Mouse (Mus musculus) liver, embryonic 14.5 days (tissue): Measurements from ENCODE around the gene Rnf121. TPM values are rescaled to one million over a fixed set of nuclear protein-coding genes. Genes with fewer than 3 reads are reported as not detected.

Source experiments
- ATAC-seq: fragments of 200-750 bp; cut with Nextera tagmentation; 2 replicates; pipeline ENCODE4 v1.8.0; 2017; ENCODE audit warnings: moderate number of reproducible peaks, mild to moderate bottlenecking, moderate library complexity; ENCODE audit not compliant: insufficient read depth
- DNase-seq, 3 experiments: peaks; one replicate each; pipeline ENCODE4 v3.0.0-alpha.2; 2012 to 2013; ENCODE audit warnings: low read depth in 3 of 3, low spot score in 3 of 3
- H3K27ac ChIP-seq: fragments of 300-500 bp; sonication (generic); 2 replicates; pipeline ENCODE4 v1.5.1; 2014; ENCODE audit warnings: moderate library complexity, mild to moderate bottlenecking, control low read depth, inconsistent platforms
- H3K27me3 ChIP-seq: fragments of 300-500 bp; sonication (generic); 2 replicates; pipeline ENCODE4 v1.6.1; 2014; ENCODE audit warnings: mild to moderate bottlenecking, low read length, moderate library complexity; ENCODE audit not compliant: control insufficient read depth, insufficient read depth
- H3K36me3 ChIP-seq: fragments of 300-500 bp; sonication (generic); replicated peaks from 2 replicates; pipeline ENCODE4 v1.6.1; 2014; ENCODE audit warnings: low read depth; ENCODE audit not compliant: control insufficient read depth, insufficient read depth
- H3K4me1 ChIP-seq, 2 experiments: fragments of 200-500 bp in 1 of 2; fragments of 300-500 bp in 1 of 2; sonication (generic) in 1 of 2; replicated peaks; 2 replicates each; pipeline ENCODE4 v1.6.1; 2012 to 2014; ENCODE audit warnings: antibody characterized with exemption in 1 of 2, inconsistent platforms in 1 of 2, low read length in 1 of 2; ENCODE audit not compliant: control insufficient read depth in 2 of 2, insufficient read depth in 2 of 2
- H3K4me2 ChIP-seq: fragments of 300-500 bp; sonication (generic); 2 replicates; pipeline ENCODE4 v1.6.1; 2014; ENCODE audit warnings: low read depth, mild to moderate bottlenecking, control low read depth, moderate library complexity
- H3K4me3 ChIP-seq, 2 experiments: fragments of 200-500 bp in 1 of 2; fragments of 300-500 bp in 1 of 2; sonication (generic) in 1 of 2; 2 replicates each; pipeline ENCODE4 v1.5.1; 2012 to 2014; ENCODE audit warnings: low read depth in 2 of 2, low read length in 2 of 2, mild to moderate bottlenecking in 2 of 2, control low read depth in 1 of 2, inconsistent platforms in 1 of 2, moderate library complexity in 1 of 2; ENCODE audit not compliant: insufficient read depth in 1 of 2
- H3K9ac ChIP-seq: fragments of 300-500 bp; sonication (generic); replicated peaks from 2 replicates; pipeline ENCODE4 v1.6.1; 2014; ENCODE audit warnings: mild to moderate bottlenecking, control low read depth, moderate library complexity
- H3K9me3 ChIP-seq: fragments of 300-500 bp; sonication (generic); 2 replicates; pipeline ENCODE4 v1.6.1; 2016; ENCODE audit warnings: low read length, mixed read lengths; ENCODE audit not compliant: control insufficient read depth
- CTCF ChIP-seq: IDR thresholded peaks from 2 replicates; pipeline ENCODE4 v1.5.1; 2016; ENCODE audit warnings: antibody characterized with exemption, low read depth, control low read depth
- EP300 ChIP-seq: IDR thresholded peaks from 2 replicates; pipeline ENCODE4 v1.6.1; 2016; ENCODE audit warnings: antibody characterized with exemption, low read depth
- WGBS: fragments of 180-500 bp; shearing (Covaris S2); extraction: QIAGEN DNeasy Blood & Tissue Kit; methylation state at CpG from one replicate; pipeline ENCODE4 v1.1.7; 2014; ENCODE audit not compliant: insufficient replicate concordance; 5-methylcytosine and 5-hydroxymethylcytosine counted together
- polyA plus RNA-seq, 2 experiments: library from polyadenylated mRNA; depleted of rRNA in 1 of 2; stranded (reverse) in 1 of 2; unstranded in 1 of 2; fragments of >200 nt; fragmentation: Nextera tagmentation in 1 of 2; extraction: Ambion mirVana in 1 of 2; gene quantifications; 2 replicates each; pipeline versions ENCODE4 v1.2.1 to v1.2.3; 2012 to 2014

Rnf121 gene
- polyA plus RNA-seq, 2 experiments, result 10.5 to 16.9 TPM

DNA sequence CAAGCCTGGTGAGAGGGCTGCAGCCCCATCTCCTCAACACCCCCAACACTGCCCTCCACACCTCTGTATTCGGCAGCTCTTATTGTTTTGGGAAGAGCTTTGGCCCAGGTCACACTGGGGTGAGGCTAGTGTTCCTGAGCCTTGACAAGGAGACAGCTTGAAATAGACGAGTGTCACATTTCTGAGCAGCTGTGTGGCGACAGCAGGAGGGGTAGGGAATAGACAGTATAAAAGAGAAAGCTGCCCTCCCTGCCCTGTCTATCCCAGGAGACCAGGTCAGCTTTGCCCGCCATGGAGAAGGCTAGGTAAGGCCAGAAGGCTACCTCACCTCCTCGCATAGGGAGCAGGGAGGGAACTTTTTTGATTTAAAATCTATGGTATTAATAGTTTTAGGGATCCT lies 36.2 kb upstream of the Rnf121 start, which contains the start of gene Art1:
Gene Art1 (plus strand): TSS at position 257 of the 400 bp plus-strand sequence.
- Histone ChIP-seq H3K4me2 (peak within 1 kb of the TSS; percentile 75; the same call in 1 of the 2 replicates), H3K9ac (no peak within 1 kb of the TSS), H3K36me3 (no peaks in the 10 kb centered on the region), H3K27me3 (no peaks in the 10 kb centered on the region; the same call in none of the 2 replicates), H3K9me3 (no peaks in the 10 kb centered on the region), H3K4me1 (peaks cover 10 to 30% of the 10 kb centered on the region in 2 experiments), H3K27ac (no peak within 1 kb of the TSS), H3K4me3 (no peak within 1 kb of the TSS)
- WGBS, result 60% methylated on average over 5 of the region's 5 CpGs
- TF ChIP-seq CTCF (no peak), EP300 (no peak)
- no peak for DNase-seq
- ATAC-seq, result no peak

- no peaks in the 10 kb centered on the region for H3K36me3 ChIP-seq
- H3K9ac ChIP-seq, result no peak overlapping the region
- TF ChIP-seq CTCF, result no peak
- TF ChIP-seq EP300, result no peak
- ATAC-seq, result no peak
- no peak for DNase-seq
- WGBS, result 52% methylated on average over 5 of the region's 5 CpGs
- no peaks in the 10 kb centered on the region; the same call in none of the 2 replicates for H3K27me3 ChIP-seq
- no peak overlapping the region for H3K4me3 ChIP-seq
- no peak overlapping the region for H3K27ac ChIP-seq
- no peaks in the 10 kb centered on the region for H3K9me3 ChIP-seq
- peaks cover 10 to 30% of the 10 kb centered on the region in 2 experiments for H3K4me1 ChIP-seq
- H3K4me2 ChIP-seq, result no peak overlapping the region
Measured at GRCm38 (mm10) chr7:102100868-102101267, 35.6 kb upstream of the Rnf121 start.

- Histone ChIP-seq H3K9ac (peak overlapping the region; percentile 34), H3K4me2 (peak overlapping the region; percentile 75), H3K27me3 (no peaks in the 10 kb centered on the region; the same call in none of the 2 replicates), H3K9me3 (no peaks in the 10 kb centered on the region), H3K4me3 (peak overlapping the region; percentile 50), H3K4me1 (peaks cover 10 to 30% of the 10 kb centered on the region in 2 experiments), H3K27ac (no peak overlapping the region), H3K36me3 (no peaks in the 10 kb centered on the region)
- peak in 1 of 3 experiments; percentile 32 for DNase-seq
- peak; percentile 51; the same call in 1 of the 2 replicates for ATAC-seq
- WGBS, result 6% methylated on average over 30 of the region's 30 CpGs
- TF ChIP-seq CTCF (no peak), EP300 (no peak)
Measured at GRCm38 (mm10) chr7:102099760-102100661, 34.7 kb upstream of the Rnf121 start.

- Histone ChIP-seq H3K27ac (no peak overlapping the region), H3K4me2 (no peak overlapping the region), H3K9ac (no peak overlapping the region), H3K36me3 (peaks cover 2% of the 10 kb centered on the region), H3K27me3 (no peaks in the 10 kb centered on the region), H3K9me3 (no peaks in the 10 kb centered on the region), H3K4me3 (no peak overlapping the region), H3K4me1 (no peaks in the 10 kb centered on the region)
- whole genome bisulfite sequencing, result 64% methylated on average over 4 of the region's 4 CpGs
- ATAC-seq (no peak), DNase-seq (no peak)
- TF ChIP-seq CTCF (no peak), EP300 (no peak)
Measured at GRCm38 (mm10) chr7:102087336-102087735, 22.1 kb upstream of the Rnf121 start.

- ATAC-seq, result no peak
- 83% methylated on average over 26 of the region's 26 CpGs for WGBS
- TF ChIP-seq EP300 (no peak), CTCF (no peak)
- no peak for DNase-seq
- Histone ChIP-seq H3K9me3 (no peaks in the 10 kb centered on the region), H3K36me3 (peaks cover 22% of the 10 kb centered on the region), H3K27me3 (no peaks in the 10 kb centered on the region), H3K9ac (no peak overlapping the region), H3K4me2 (no peak overlapping the region), H3K4me3 (no peak overlapping the region), H3K4me1 (no peaks in the 10 kb centered on the region), H3K27ac (no peak overlapping the region)
Measured at GRCm38 (mm10) chr7:102084041-102084696, 18.9 kb upstream of the Rnf121 start.
